Mouse (Mus musculus): Measurements from ENCODE around the gene Chmp4b.

The Chmp4b gene

GRCm38 (mm10) chr2:154651363-154651762 is at the start of gene Chmp4b:
Gene Chmp4b (plus strand): TSS chr2:154651705.
- peak; percentile 41 for DNase-seq (ENCODE audit: extremely low spot score)

- DNase-seq (ENCODE audit: extremely low spot score): no peak
These were observed 48.4 kb upstream of the Chmp4b start for GRCm38 (mm10) chr2:154603007-154603637.

- DNase-seq (ENCODE audit: extremely low spot score): peak; percentile 97
These were observed 47.8 kb upstream of the Chmp4b start, which contains the start of gene Pxmp4 for GRCm38 (mm10) chr2:154603638-154604153. Gene Pxmp4 (minus strand): TSS chr2:154603708.

- DNase-seq (ENCODE audit: extremely low spot score): no peak
These were observed 47.3 kb upstream of the Chmp4b start for GRCm38 (mm10) chr2:154604156-154604555.

- DNase-seq (ENCODE audit: extremely low spot score): no peak
These were observed 44.5 kb upstream of the Chmp4b start for GRCm38 (mm10) chr2:154606965-154607364.

GRCm38 (mm10) chr2:154609050-154609767 is 42.3 kb upstream of the Chmp4b start:
- no peak for DNase-seq (ENCODE audit: extremely low spot score)

GRCm38 (mm10) chr2:154613118-154614115 is 38.1 kb upstream of the Chmp4b start, which contains the start of the genes Zfp341 and 4930519P11Rik:
Gene Zfp341 (plus strand): TSS chr2:154613297.
Gene 4930519P11Rik (minus strand): TSS chr2:154613437.
- DNase-seq (ENCODE audit: extremely low spot score): peak; percentile 95

GRCm38 (mm10) chr2:154614841-154615576 is 36.5 kb upstream of the Chmp4b start:
- DNase-seq (ENCODE audit: extremely low spot score): no peak

- no peak for DNase-seq (ENCODE audit: extremely low spot score)
These were observed 35.8 kb upstream of the Chmp4b start for GRCm38 (mm10) chr2:154615674-154616073.

- DNase-seq (ENCODE audit: extremely low spot score): no peak
These were observed 34.4 kb upstream of the Chmp4b start for GRCm38 (mm10) chr2:154617061-154617460.

GRCm38 (mm10) chr2:154621684-154622083 is 29.8 kb upstream of the Chmp4b start:
- no peak for DNase-seq (ENCODE audit: extremely low spot score)

GRCm38 (mm10) chr2:154624137-154624536 is 27.4 kb upstream of the Chmp4b start:
- no peak for DNase-seq (ENCODE audit: extremely low spot score)

GRCm38 (mm10) chr2:154630531-154630930 is 21.0 kb upstream of the Chmp4b start:
- DNase-seq (ENCODE audit: extremely low spot score): no peak

- DNase-seq (ENCODE audit: extremely low spot score): no peak
These were observed 19.2 kb upstream of the Chmp4b start for GRCm38 (mm10) chr2:154632203-154632780.

- no peak for DNase-seq (ENCODE audit: extremely low spot score)
These were observed 18.3 kb upstream of the Chmp4b start for GRCm38 (mm10) chr2:154633039-154633742.

GRCm38 (mm10) chr2:154633876-154634644 is 17.4 kb upstream of the Chmp4b start:
- no peak for DNase-seq (ENCODE audit: extremely low spot score)

- no peak for DNase-seq (ENCODE audit: extremely low spot score)
These were observed 15.7 kb upstream of the Chmp4b start for GRCm38 (mm10) chr2:154635826-154636225.

GRCm38 (mm10) chr2:154638521-154638920 is 13.0 kb upstream of the Chmp4b start:
- DNase-seq (ENCODE audit: extremely low spot score): no peak

- no peak for DNase-seq (ENCODE audit: extremely low spot score)
These were observed 12.4 kb upstream of the Chmp4b start for GRCm38 (mm10) chr2:154639115-154639514.
